Mouse (Mus musculus) liver (tissue): ENCODE results near the gene Cdon.

Experiments used
- DNase-seq: peaks from one replicate; pipeline ENCODE4 v3.0.0-alpha.2; 2020; ENCODE audit warnings: mixed read lengths

Cdon gene

DNA sequence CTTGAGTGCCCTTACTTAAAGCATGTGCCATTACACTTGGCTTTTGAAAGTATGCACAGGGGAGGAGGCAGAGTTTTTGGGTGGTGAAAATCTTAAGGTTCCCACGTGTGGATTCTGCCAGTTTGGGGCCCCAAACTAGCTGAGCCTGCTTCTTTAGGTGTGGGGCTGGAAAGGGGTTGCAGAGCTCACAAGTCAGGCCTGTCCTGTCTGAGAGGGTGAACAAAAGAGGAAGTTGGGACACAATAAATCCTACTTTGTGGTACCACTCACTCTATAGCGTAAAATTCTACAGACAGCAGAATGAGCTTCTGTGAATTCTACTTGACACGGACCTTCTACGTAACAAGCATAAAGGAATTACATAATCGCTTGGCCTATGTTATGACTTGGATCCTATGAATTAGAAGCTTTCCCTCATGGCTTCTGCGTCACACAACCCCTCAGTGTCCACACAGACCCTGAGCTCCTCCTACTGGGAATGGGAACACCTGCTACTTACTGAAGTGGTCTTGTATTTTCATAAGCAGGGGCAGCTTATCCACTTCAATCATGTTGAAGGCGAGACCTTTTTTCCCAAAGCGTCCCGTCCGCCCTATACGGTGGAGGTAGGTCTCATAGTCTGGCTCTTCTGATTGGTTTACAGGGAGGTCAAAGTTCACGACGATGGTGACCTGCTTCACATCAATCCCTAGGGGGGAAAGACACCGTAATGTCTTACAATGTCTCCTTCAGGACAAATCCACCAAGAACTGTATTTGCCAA lies 122.4 kb downstream of the Cdon start:
- no peak for DNase-seq

- DNase-seq = no peak
These were observed 123.7 kb downstream of the Cdon start for GRCm38 (mm10) chr9:35544666-35545065.

- DNase-seq = no peak
These were observed 124.8 kb downstream of the Cdon start for GRCm38 (mm10) chr9:35545704-35546103.

DNA sequence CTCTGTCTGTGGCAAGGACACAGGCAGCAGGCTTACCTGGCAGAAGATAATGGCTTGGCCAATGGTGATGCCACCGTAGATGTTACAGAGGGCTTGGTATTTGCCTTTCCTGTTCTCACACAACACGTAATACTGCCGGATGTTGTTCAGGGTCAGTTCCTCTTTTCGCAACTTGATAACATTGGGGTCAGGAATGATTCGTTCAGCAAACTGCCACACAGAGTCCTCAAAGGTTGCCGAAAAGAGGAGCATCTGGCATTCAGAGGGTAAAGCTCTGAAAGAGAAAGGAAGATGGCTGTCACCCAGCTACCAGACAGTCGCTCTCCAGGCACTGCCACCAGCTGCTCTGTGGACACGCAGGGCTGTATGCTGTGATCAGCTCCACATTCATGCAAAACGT lies 125.8 kb downstream of the Cdon start:
- DNase-seq = no peak

DNA sequence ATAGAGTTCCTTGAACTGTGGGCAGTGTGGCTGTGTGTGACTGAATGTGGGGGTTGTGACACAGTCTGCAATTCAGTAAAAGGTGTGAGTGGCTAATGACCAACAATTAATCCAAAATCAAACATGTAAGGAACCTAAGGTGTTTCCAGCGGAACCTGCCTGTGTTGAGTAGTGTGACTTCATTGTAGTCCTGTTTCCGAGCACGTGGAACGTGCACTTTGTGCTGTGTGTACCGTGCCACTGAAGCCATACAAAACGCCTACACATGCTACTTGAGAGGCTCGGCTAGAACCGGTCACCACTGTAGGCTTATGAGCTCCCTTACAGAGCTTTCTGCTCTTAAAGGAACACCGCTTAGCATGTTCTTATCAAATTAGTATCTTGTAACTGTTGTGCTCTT lies 127.5 kb downstream of the Cdon start:
- DNase-seq = no peak

DNA sequence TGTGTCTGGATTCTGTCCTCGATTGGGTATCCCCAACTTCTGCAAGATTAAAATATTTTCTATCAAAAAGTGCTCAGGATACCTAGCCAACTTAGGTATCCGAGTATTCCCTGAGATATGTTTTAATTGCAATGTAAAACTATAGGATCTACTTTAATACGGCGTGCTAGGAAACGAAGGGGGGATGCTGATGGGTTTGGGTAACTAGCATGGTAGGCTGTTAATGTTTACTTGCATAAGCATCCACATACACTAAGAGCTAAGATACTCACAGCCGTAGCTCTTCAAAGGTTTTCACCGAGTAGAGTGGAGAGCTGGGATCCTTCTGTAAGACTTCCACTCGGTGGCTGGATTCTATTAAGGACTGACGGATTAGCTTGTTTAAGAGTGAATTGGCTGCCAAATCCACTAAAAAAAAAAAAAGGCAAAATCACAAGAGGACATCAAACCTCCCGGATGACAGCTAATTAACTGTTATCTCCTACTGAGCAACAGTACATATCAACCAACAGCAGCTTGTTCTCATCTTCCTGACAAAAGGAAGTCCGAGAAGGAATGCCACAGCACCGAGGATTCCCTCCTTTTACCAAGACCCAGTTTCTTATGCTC lies 135.7 kb downstream of the Cdon start:
- DNase-seq = no peak
